Mouse (Mus musculus): ENCODE measurements around the gene Tmem178b.

GRCm38 (mm10) chr6:40144371-40144770 is 271.3 kb downstream of the Tmem178b start:
- no peak for TF ChIP-seq CTCF (IDR thresholded peaks at IDR 0.05; ENCODE audit: insufficient read depth, low read depth, low read length)
- TF ChIP-seq POLR2A (IDR thresholded peaks at IDR 0.05; ENCODE audit: insufficient read depth, low read depth, low read length), result no peak

Measured in olfactory bulb, adult 2 months (tissue).